Mouse (Mus musculus) heart, embryonic 15.5 days (tissue): Measurements from ENCODE around the gene Tmc8. TPM values are rescaled to one million over a fixed set of nuclear protein-coding genes. Genes with fewer than 3 reads are reported as not detected.

Experiments used
- ATAC-seq: fragments of 200-750 bp; cut with Nextera tagmentation; replicated peaks from 2 replicates; pipeline ENCODE4 v1.8.0; 2017; ENCODE audit warnings: low read depth, moderate TSS enrichment; ENCODE audit not compliant: insufficient number of reproducible peaks, insufficient read depth, low FRiP score
- H3K27ac ChIP-seq: fragments of 300-500 bp; sonication (generic); 2 replicates; pipeline ENCODE4 v1.5.1; 2015; ENCODE audit warnings: mild to moderate bottlenecking, inconsistent platforms
- H3K27me3 ChIP-seq: fragments of 300-500 bp; sonication (generic); 2 replicates; pipeline ENCODE4 v1.6.1; 2015; ENCODE audit warnings: inconsistent platforms
- H3K36me3 ChIP-seq: fragments of 300-500 bp; sonication (generic); 2 replicates; pipeline ENCODE4 v1.6.1; 2015; ENCODE audit warnings: mild to moderate bottlenecking, inconsistent platforms
- H3K4me1 ChIP-seq: fragments of 300-500 bp; sonication (generic); replicated peaks from 2 replicates; pipeline ENCODE4 v1.6.1; 2015; ENCODE audit warnings: inconsistent platforms
- H3K4me2 ChIP-seq: fragments of 300-500 bp; sonication (generic); 2 replicates; pipeline ENCODE4 v1.6.1; 2015; ENCODE audit warnings: inconsistent platforms, mild to moderate bottlenecking, moderate library complexity
- H3K4me3 ChIP-seq: fragments of 300-500 bp; sonication (generic); 2 replicates; pipeline ENCODE4 v1.5.1; 2015; ENCODE audit warnings: mild to moderate bottlenecking, inconsistent platforms
- H3K9ac ChIP-seq: fragments of 300-500 bp; sonication (generic); 2 replicates; pipeline ENCODE4 v1.6.1; 2015; ENCODE audit warnings: mild to moderate bottlenecking, inconsistent platforms
- H3K9me3 ChIP-seq: fragments of 300-500 bp; sonication (generic); replicated peaks from 2 replicates; pipeline ENCODE4 v1.6.1; 2016; ENCODE audit warnings: inconsistent platforms
- WGBS: fragments of 180-500 bp; shearing (Covaris S2); methylation state at CpG from one replicate; pipeline ENCODE4 v1.1.7; 2015; ENCODE audit warnings: mixed read lengths; 5-methylcytosine and 5-hydroxymethylcytosine counted together
- polyA plus RNA-seq: library from polyadenylated mRNA; unstranded; fragments of >200 nt; fragmentation: Nextera tagmentation; extraction: Ambion mirVana; gene quantifications from 2 replicates; pipeline ENCODE4 v1.2.1, GENCODE M21; 2015

Tmc8 gene
- polyA plus RNA-seq, 1 experiment from 2014 or later, result 2.7 TPM

DNA sequence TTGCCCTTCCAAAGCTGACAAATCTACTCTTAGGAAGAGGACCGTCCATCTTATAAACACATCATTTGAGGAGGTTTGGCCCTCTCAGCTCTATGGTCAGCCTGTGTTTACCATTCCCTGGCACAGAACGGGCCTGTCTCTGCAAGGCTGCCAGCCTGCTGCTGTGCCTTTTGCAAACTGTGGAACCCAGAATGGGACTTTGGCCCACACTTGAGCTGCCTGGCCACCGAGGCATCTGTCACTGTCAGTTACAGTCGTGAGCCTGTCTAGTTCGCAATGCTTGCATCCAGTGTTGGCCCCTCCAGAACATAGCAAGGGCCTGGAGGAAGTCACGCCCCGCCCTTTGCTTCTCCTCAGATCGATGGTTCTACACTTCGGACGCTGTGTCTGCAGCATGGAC is 22.6 kb upstream of the Tmc8 start:
- no peak for ATAC-seq
- Histone ChIP-seq H3K4me1 (no peaks in the 10 kb centered on the region), H3K4me2 (no peak overlapping the region), H3K27me3 (no peaks in the 10 kb centered on the region), H3K4me3 (no peak overlapping the region), H3K9me3 (no peaks in the 10 kb centered on the region), H3K9ac (no peak overlapping the region), H3K27ac (no peak overlapping the region), H3K36me3 (peaks cover 85% of the 10 kb centered on the region)
- WGBS, result 93% methylated on average over 10 of the region's 10 CpGs

DNA sequence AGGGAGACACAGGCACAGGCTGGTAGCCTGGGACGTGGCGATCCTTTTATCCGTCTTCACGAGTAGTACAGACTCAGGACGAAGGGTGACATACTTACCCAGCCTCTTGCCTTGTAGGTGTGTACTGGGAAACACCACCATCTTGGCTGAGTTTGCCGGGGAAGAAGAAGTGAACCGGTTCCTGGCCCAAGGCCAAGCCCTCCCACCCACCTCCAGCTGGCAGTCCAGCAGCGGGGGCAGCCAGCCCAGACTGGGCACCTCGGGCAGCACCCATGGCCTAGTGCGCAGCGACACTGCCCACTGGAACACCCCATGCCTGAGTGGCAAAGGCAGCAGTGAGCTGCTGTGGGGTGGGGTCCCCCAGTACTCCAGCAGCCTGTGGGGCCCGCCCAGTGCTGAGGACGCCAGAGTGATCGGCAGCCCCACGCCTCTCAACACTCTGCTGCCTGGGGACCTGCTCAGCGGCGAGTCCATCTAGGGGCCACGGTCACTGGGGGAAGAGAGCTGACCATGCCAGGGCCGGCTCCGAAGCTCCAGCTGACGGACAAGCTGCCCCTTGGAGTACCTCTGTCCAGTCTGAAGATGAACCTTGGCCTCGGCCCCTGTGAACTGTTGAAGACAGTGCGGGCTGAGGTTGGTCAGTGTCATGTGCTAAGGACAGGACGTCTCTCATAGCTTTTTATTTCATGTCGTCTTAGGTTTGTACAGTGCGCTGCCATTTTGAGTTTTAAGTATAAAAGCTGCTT is 21.3 kb upstream of the Tmc8 start:
- Histone ChIP-seq H3K4me1 (no peaks in the 10 kb centered on the region), H3K4me3 (no peak overlapping the region), H3K27ac (no peak overlapping the region), H3K36me3 (peaks cover 80% of the 10 kb centered on the region), H3K27me3 (no peaks in the 10 kb centered on the region), H3K4me2 (no peak overlapping the region), H3K9ac (no peak overlapping the region), H3K9me3 (no peaks in the 10 kb centered on the region)
- WGBS, result 83% methylated on average over 26 of the region's 26 CpGs
- ATAC-seq, result no peak; the same call in 1 of the 2 replicates

DNA sequence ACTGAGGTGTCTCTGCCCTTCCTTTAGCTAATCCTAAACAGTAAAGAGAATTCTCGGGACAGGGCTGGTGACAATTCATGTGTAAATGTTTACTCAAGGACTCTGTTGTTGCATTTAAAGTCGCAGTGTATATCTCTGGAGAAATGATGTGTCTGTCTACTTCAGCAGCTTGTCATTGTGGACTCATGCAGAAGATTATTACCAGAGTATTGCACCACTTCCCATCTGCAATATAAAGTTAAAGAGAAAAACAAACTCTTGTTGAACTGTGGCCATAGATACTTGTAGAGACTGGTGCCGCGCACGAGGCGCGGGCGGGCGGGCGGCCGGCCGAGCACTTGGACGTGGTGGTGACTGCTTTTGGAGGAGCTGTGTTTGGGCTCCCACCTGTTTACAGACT is 20.1 kb upstream of the Tmc8 start:
- no peak overlapping the region for H3K9ac ChIP-seq
- no peaks in the 10 kb centered on the region for H3K27me3 ChIP-seq
- ATAC-seq, result no peak
- H3K4me3 ChIP-seq, result no peak overlapping the region
- peaks cover 79% of the 10 kb centered on the region for H3K36me3 ChIP-seq
- H3K4me2 ChIP-seq, result no peak overlapping the region
- WGBS, result 90% methylated on average over 13 of the region's 13 CpGs
- H3K27ac ChIP-seq, result no peak overlapping the region; the same call in 1 of the 2 replicates
- H3K4me1 ChIP-seq, result peaks cover 7% of the 10 kb centered on the region; the same call in 1 of the 2 replicates
- H3K9me3 ChIP-seq, result no peaks in the 10 kb centered on the region

DNA sequence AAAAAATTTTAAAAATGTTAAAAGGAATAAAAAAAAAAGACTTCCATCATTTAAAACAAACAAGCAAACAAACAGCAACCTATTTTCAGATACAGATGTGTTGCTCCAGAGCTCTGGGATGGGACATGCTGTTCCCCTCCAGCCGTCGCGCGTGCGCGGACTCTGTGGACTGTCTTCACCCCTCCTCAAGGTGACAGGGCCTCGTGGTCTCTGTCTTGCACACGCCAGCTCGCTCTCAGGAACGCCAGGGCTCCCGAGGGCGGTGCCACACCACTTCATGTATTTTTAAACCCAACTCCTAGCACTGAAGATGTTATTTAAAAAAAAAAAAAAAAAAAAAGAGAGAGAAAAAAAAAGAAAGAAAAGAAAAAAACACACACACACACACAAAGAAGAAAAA is 19.6 kb upstream of the Tmc8 start:
- Histone ChIP-seq H3K4me2 (no peak overlapping the region), H3K36me3 (peaks cover 74% of the 10 kb centered on the region), H3K27ac (no peak overlapping the region; the same call in 1 of the 2 replicates), H3K9me3 (no peaks in the 10 kb centered on the region), H3K27me3 (no peaks in the 10 kb centered on the region), H3K9ac (no peak overlapping the region), H3K4me3 (no peak overlapping the region), H3K4me1 (peaks cover 7% of the 10 kb centered on the region; the same call in 1 of the 2 replicates)
- ATAC-seq, result no peak
- WGBS, result 52% methylated on average over 12 of the region's 12 CpGs

DNA sequence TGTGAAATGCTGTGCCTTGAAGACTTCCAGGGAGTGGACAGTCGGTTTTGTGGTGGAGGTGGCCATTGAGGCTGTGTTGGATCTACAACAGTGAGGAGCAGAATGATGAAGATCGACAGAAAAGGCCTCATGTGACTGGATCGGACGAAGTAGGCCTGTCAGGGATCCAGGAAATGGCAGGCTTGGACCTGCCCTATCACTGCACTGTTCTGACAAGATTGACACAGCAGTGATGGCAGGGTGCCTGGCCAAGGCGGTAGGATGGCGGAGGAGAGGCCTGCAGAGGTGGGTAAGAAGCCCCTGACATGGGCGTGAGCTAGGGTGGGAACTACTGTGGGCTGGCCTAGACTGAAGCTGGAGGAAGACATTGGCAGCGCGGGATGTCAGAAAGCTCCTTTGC is 17.6 kb upstream of the Tmc8 start:
- ATAC-seq, result no peak
- Histone ChIP-seq H3K27me3 (no peaks in the 10 kb centered on the region), H3K9ac (no peak overlapping the region), H3K4me2 (no peak overlapping the region), H3K4me1 (peaks cover 13% of the 10 kb centered on the region), H3K4me3 (no peak overlapping the region), H3K27ac (no peak overlapping the region), H3K9me3 (no peaks in the 10 kb centered on the region), H3K36me3 (peaks cover 54% of the 10 kb centered on the region)
- 79% methylated on average over 9 of the region's 9 CpGs for WGBS

DNA sequence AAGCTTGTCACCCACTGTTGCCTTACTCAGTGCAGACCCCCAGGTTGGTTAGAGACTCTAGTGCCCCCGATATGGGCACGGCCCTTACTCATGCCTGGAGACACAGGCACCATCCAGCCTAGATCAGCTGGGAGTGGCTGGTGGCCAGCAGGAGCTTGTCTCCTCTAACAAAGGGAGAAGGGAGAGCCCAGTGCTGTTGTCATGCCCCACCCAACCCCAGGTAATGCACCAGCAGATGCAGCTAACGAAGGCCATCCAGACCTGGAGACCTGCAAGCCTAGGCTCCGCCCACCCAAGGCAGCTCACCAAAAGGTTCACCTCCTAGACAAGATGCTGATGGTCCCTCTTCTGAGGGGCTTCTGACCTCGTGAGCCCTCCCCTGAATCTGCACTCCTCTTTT is 16.5 kb upstream of the Tmc8 start:
- ATAC-seq, result 0 out of 2 replicates have a peak, but pooled peaks have one; percentile 5
- WGBS, result 92% methylated on average over 5 of the region's 5 CpGs
- Histone ChIP-seq H3K27me3 (no peaks in the 10 kb centered on the region), H3K9ac (no peak overlapping the region), H3K27ac (no peak overlapping the region), H3K9me3 (no peaks in the 10 kb centered on the region), H3K4me1 (peaks cover 19% of the 10 kb centered on the region), H3K4me3 (no peak overlapping the region), H3K36me3 (peaks cover 44% of the 10 kb centered on the region; the same call in 1 of the 2 replicates), H3K4me2 (no peak overlapping the region)

DNA sequence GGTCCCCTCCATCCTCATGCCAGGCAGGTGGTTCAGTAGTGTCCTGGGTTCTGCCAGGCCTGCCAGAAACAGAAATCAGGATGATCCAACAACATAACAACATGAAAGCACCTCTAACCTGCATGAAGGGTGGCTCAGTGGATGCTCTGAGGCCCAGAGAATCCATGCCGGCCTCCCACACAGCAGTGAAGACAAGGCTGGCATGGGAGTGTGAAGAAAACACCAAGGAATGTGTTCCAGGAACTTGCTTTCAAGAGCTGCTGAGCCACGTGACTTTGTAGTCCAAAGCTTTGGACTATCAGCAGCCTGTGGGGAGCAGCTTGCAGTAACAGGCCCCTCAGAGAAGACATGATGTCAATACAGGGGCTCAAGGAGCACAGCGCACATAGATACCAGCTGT is 15.6 kb upstream of the Tmc8 start:
- no peaks in the 10 kb centered on the region for H3K27me3 ChIP-seq
- no peak for ATAC-seq
- WGBS, result 75% methylated on average over 3 of the region's 3 CpGs
- H3K27ac ChIP-seq, result no peak overlapping the region
- H3K9ac ChIP-seq, result no peak overlapping the region
- H3K9me3 ChIP-seq, result no peaks in the 10 kb centered on the region
- H3K4me1 ChIP-seq, result peaks cover 19% of the 10 kb centered on the region
- peaks cover 36% of the 10 kb centered on the region; the same call in 1 of the 2 replicates for H3K36me3 ChIP-seq
- H3K4me3 ChIP-seq, result no peak overlapping the region
- no peak overlapping the region for H3K4me2 ChIP-seq

DNA sequence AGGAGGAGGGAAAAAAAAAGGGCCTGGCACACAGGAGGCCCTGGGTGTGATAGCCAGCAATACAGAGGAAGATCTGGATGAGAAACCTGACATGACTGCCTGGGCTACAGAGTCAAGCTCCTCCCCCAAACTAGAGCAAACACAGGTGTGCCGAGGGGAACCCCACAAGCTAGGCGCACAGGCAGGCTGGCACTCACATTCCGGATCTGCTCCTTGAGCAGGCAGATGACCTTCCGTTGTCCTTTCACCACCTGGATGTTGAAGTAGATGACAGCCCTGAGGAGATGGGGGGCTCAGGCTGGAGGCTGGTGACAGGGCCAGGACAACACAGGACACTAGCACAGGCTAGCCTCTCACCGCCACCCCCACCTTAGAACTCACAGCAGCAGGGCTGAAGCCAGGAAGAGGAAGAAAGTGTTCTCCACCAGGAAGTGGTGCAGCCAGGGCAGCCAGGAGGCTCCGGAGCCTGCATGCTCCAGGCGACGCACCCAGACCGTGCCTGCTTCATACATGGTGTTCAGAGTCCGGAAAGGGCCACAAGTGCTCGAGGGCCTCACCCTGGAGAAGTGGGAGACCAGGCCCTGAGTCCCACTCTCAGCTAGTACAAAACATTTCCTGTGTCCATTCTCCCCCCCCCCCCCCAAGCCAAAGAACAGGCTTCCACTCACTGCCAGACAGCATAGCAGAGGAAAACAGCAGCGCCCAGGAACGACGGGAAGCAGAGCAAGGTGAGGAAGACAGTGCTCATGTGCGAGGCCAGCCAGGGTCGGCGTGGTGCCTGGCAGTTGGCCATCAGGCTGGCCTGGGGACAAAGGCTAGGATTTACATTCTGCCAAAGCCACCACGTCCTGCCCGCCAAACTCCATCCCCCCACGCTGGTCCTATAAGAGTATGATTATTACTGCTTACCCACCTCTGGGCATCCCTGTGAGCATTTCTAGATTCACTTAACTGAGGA is 12.9 kb upstream of the Tmc8 start:
- peaks cover 19% of the 10 kb centered on the region for H3K4me1 ChIP-seq
- H3K4me3 ChIP-seq, result no peak overlapping the region
- peaks cover 39% of the 10 kb centered on the region for H3K36me3 ChIP-seq
- H3K27me3 ChIP-seq, result no peaks in the 10 kb centered on the region
- H3K9me3 ChIP-seq, result no peaks in the 10 kb centered on the region
- no peak overlapping the region for H3K9ac ChIP-seq
- no peak overlapping the region for H3K4me2 ChIP-seq
- WGBS, result 67% methylated on average over 20 of the region's 20 CpGs
- H3K27ac ChIP-seq, result no peak overlapping the region; the same call in 1 of the 2 replicates
- no peak for ATAC-seq

DNA sequence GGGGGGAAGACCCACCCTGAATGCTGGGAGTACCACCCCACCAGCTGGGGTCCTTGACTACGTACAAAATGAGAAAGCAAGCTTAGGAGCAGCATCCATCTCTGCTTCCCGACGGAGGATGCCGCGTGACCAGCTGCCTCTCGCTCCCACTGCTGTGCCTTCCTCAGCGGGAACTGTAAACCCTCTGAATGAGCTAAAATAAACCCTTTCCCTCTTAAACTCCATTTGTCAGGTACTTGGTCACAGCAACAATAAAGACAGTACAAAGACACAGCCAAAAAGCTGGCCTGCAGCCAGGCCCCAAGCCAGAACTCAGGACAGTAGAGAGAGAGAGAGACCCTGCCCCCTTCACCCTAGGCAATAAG is 12.2 kb upstream of the Tmc8 start:
- Histone ChIP-seq H3K9me3 (no peaks in the 10 kb centered on the region), H3K36me3 (peaks cover 33% of the 10 kb centered on the region), H3K27ac (no peak overlapping the region; the same call in 1 of the 2 replicates), H3K4me2 (no peak overlapping the region), H3K27me3 (no peaks in the 10 kb centered on the region), H3K4me3 (no peak overlapping the region), H3K9ac (no peak overlapping the region), H3K4me1 (peaks cover 19% of the 10 kb centered on the region)
- 86% methylated on average over 7 of the region's 7 CpGs for WGBS
- no peak for ATAC-seq

DNA sequence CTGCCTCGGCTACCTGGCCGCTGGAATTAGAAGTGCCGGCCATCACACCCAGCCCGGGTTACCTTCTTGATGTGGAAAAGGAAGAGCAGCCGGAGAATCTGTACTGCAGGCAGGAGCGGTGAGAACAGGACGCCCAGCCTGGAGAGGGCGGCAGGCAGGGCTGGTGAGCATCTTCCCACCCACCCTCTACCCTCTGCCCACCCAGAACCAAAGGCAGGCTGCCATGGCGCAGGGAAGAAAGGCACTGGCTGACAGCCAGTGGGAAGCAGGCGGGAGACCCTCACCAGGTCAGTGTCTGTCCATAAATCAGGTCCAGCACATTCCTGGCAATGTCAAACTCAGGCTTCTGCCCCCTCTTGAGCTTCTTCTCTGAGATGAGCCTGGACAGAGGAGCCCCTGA is 11.5 kb upstream of the Tmc8 start:
- ATAC-seq, result no peak
- Histone ChIP-seq H3K9ac (no peak overlapping the region), H3K27me3 (no peaks in the 10 kb centered on the region), H3K36me3 (peaks cover 37% of the 10 kb centered on the region), H3K4me3 (no peak overlapping the region), H3K27ac (no peak overlapping the region), H3K4me2 (no peak overlapping the region), H3K4me1 (peaks cover 19% of the 10 kb centered on the region), H3K9me3 (no peaks in the 10 kb centered on the region)
- 85% methylated on average over 10 of the region's 10 CpGs for WGBS

DNA sequence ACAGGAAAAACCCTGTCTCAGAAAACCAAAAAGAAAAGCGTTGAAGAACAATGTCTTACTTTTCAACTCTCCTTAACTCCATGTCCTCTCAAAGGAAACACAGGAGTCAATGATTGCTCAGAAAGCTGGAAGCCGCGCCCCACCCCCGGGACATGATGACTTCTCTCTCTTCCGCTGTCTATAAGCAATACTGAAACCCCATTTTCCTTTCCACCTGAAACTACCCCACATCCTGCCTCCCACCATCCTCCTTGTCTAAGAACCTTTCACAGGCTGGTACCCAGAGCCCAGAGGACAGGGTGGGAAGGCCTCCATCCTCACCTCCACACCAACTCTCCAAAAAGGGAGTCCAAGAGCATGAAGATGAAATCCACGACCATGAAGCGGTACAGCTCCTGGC is 9.5 kb upstream of the Tmc8 start:
- Histone ChIP-seq H3K4me1 (peaks cover 12% of the 10 kb centered on the region; the same call in 1 of the 2 replicates), H3K9me3 (no peaks in the 10 kb centered on the region), H3K4me3 (no peak overlapping the region), H3K27me3 (no peaks in the 10 kb centered on the region), H3K4me2 (no peak overlapping the region), H3K36me3 (peaks cover 37% of the 10 kb centered on the region), H3K27ac (no peak overlapping the region), H3K9ac (no peak overlapping the region)
- ATAC-seq, result no peak
- WGBS, result 93% methylated on average over 7 of the region's 7 CpGs
